8 mouse cellular contexts compared by ENCODE assay signal in genomic region chr7:45124224-45125143, GRCm38 (mm10). TPM values are rescaled to one million over a fixed set of nuclear protein-coding genes. Genes with fewer than 3 reads are reported as not detected.
DNase-seq lines count a peak whose midpoint lies in the region; ATAC-seq lines count a peak whose summit lies in the region.

Rps11 (minus strand) TSS chr7:45124439.

- no peaks in the 10 kb centered on the region for H3K27me3 ChIP-seq in intestine, embryonic 14.5 days (replicated peaks; ENCODE audit: control insufficient read depth, insufficient read depth, low read length)

- H3K9me3 ChIP-seq in intestine, embryonic 14.5 days (ENCODE audit: control insufficient read depth, low read length) = no peaks in the 10 kb centered on the region

- intact Hi-C loops in left cerebral cortex, postnatal 14 days (cut with DNase I) = loop anchor here (5.0 kb wide), 1 partner anchor 42 kb away; no protein-coding TSS in a partner anchor

- 1% methylated on average over 59 of the region's 59 CpGs for WGBS in intestine, embryonic 14.5 days

- peaks cover 34% of the 10 kb centered on the region for H3K4me1 ChIP-seq in intestine, embryonic 14.5 days (replicated peaks; ENCODE audit: control insufficient read depth, insufficient read depth, low read length)

- DNase-seq in adrenal gland, adult 18-20 months (ENCODE audit: low spot score in 2 of 2) = peak; percentile 96
- peak; percentile 100 for DNase-seq in embryo, embryonic 11 days
- DNase-seq in gastrocnemius, postnatal 25 days = peak; percentile 98
- DNase-seq in intestine, embryonic 14.5 days (ENCODE audit: low spot score) = peak; percentile 97
- DNase-seq in left cerebral cortex, postnatal 14 days (ENCODE audit: low spot score in 2 of 2) = peak; percentile 99
- DNase-seq in mesoderm, embryonic 11.5 days (ENCODE audit: low read depth, low spot score) = peak; percentile 100
- DNase-seq in right cerebral cortex, postnatal 36 days (ENCODE audit: low spot score in 2 of 2) = peak; percentile 98
- DNase-seq in yolk sac, embryonic 10.5 days (ENCODE audit: low spot score) = peak; percentile 99

- H3K36me3 ChIP-seq in intestine, embryonic 14.5 days (ENCODE audit: control insufficient read depth, insufficient read depth, low read length) = peaks cover 67% of the 10 kb centered on the region

- H3K27ac ChIP-seq in intestine, embryonic 14.5 days (ENCODE audit: low read depth) = peak within 1 kb of the TSS; percentile 86

- peak within 1 kb of the TSS; percentile 98 for H3K4me3 ChIP-seq in intestine, embryonic 14.5 days (ENCODE audit: low read depth, low read length)

- peak; percentile 82 for ATAC-seq in intestine, embryonic 14.5 days (replicated peaks; ENCODE audit: low FRiP score, low TSS enrichment, low read depth)

- H3K9ac ChIP-seq in intestine, embryonic 14.5 days (ENCODE audit: low read length) = peak within 1 kb of the TSS; percentile 99

- H3K4me2 ChIP-seq in intestine, embryonic 14.5 days (ENCODE audit: low read length) = peak within 1 kb of the TSS; percentile 67

RNA-seq across cellular contexts. Expression of gene Rps11, which starts in this region (rescaled TPM):
- total RNA-seq in adrenal gland, adult 18-20 months (2021) = 1,000 to 10,000 TPM; 1,173 to 1,310 TPM
- total RNA-seq in gastrocnemius, postnatal 25 days (2021) = 100 to 1,000 TPM; 413 to 448 TPM
- polyA plus RNA-seq in intestine, embryonic 14.5 days (2014; fragmentation: Nextera tagmentation; extraction: Ambion mirVana) = 1,923 and 1,961 TPM in 2 replicates
- total RNA-seq in left cerebral cortex, postnatal 14 days (2021) = 100 to 1,000 TPM; 402 to 406 TPM

Comparison
In these comparisons a context has a peak if more than half of its experiments do, and no peak if none do; other contexts are left out.
1. Peak in every context shown above with its lines: DNase-seq, ATAC-seq, H3K4me3 ChIP-seq and H3K27ac ChIP-seq.